Mouse (Mus musculus) intestine, postnatal 0 days (tissue): Measurements from ENCODE around the gene Bsnd. TPM values are rescaled to one million over a fixed set of nuclear protein-coding genes. Genes with fewer than 3 reads are reported as not detected.
A peak's percentile ranks its signal among the peaks of the same experiment; 100 is the strongest.

Experiments used
- ATAC-seq: fragments of 200-750 bp; cut with Nextera tagmentation; 2 replicates; pipeline ENCODE4 v1.8.0; 2017; ENCODE audit warnings: mild to moderate bottlenecking, moderate TSS enrichment, moderate library complexity
- H3K27ac ChIP-seq: fragments of 300-500 bp; sonication (generic); 2 replicates; pipeline ENCODE4 v1.5.1; 2014; ENCODE audit warnings: mild to moderate bottlenecking, low read depth, low read length, moderate library complexity
- H3K27me3 ChIP-seq: fragments of 300-500 bp; sonication (generic); replicated peaks from 2 replicates; pipeline ENCODE4 v1.6.1; 2014; ENCODE audit warnings: low read length, mixed read lengths; ENCODE audit not compliant: control insufficient read depth, insufficient read depth
- H3K36me3 ChIP-seq: fragments of 300-500 bp; sonication (generic); 2 replicates; pipeline ENCODE4 v1.6.1; 2014; ENCODE audit warnings: mild to moderate bottlenecking, moderate library complexity; ENCODE audit not compliant: control insufficient read depth, insufficient read depth
- H3K4me1 ChIP-seq: fragments of 300-500 bp; sonication (generic); replicated peaks from 2 replicates; pipeline ENCODE4 v1.6.1; 2014; ENCODE audit warnings: antibody characterized with exemption, low read length, mixed read lengths; ENCODE audit not compliant: control insufficient read depth, insufficient read depth
- H3K4me2 ChIP-seq: fragments of 300-500 bp; sonication (generic); replicated peaks from 2 replicates; pipeline ENCODE4 v1.6.1; 2014; ENCODE audit warnings: low read depth, mild to moderate bottlenecking, moderate library complexity
- H3K4me3 ChIP-seq: fragments of 300-500 bp; sonication (generic); 2 replicates; pipeline ENCODE4 v1.5.1; 2014; ENCODE audit warnings: low read depth, low read length
- H3K9ac ChIP-seq: fragments of 300-500 bp; sonication (generic); 2 replicates; pipeline ENCODE4 v1.6.1; 2014; ENCODE audit warnings: mild to moderate bottlenecking, low read depth, low read length
- H3K9me3 ChIP-seq: fragments of 300-500 bp; sonication (generic); 2 replicates; pipeline ENCODE4 v1.6.1; 2016; ENCODE audit warnings: mixed run types; ENCODE audit not compliant: control insufficient read depth
- CTCF ChIP-seq: sonication (generic); IDR thresholded peaks from 2 replicates; pipeline ENCODE4 v1.5.1; 2016; ENCODE audit warnings: low read depth, mild to moderate bottlenecking, control low read depth, antibody characterized with exemption, moderate library complexity
- WGBS: fragments of 180-500 bp; shearing (Covaris S2); extraction: QIAGEN DNeasy Blood & Tissue Kit; methylation state at CpG from one replicate; pipeline ENCODE4 v1.1.7; 2014; 5-methylcytosine and 5-hydroxymethylcytosine counted together
- polyA plus RNA-seq: library from polyadenylated mRNA; unstranded; fragments of >200 nt; fragmentation: Nextera tagmentation; extraction: Ambion mirVana; gene quantifications from 2 replicates; pipeline ENCODE4 v1.2.1, GENCODE M21; 2015

The Bsnd gene
- polyA plus RNA-seq, 1 experiment from 2014 or later = not detected

DNA sequence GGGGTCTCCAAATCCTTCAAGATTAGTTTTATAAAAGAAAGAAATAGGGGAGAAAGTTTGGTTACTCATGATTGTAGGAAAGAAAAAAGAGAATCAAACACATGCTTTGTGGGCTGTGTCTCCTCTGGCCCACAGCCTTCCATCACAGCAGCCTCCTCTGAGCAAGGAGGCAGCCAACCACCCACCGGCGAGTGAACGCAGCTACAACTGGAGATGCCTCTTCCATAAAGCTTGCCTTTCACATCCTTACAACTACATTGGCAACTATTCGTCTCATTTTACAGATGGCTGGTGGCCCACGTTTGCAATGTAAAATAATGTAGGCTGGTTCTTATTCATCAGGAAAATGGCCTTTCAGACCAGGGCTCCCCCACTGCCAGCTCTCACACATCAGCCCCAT is 54.9 kb downstream of the Bsnd start:
- Histone ChIP-seq H3K4me3 (no peak overlapping the region), H3K9me3 (no peaks in the 10 kb centered on the region), H3K9ac (no peak overlapping the region), H3K36me3 (peaks cover 72% of the 10 kb centered on the region), H3K27ac (no peak overlapping the region), H3K4me2 (no peak overlapping the region), H3K27me3 (no peaks in the 10 kb centered on the region), H3K4me1 (no peaks in the 10 kb centered on the region)
- TF ChIP-seq CTCF = no peak
- no peak for ATAC-seq
- 94% methylated on average over 5 of the region's 5 CpGs for WGBS

DNA sequence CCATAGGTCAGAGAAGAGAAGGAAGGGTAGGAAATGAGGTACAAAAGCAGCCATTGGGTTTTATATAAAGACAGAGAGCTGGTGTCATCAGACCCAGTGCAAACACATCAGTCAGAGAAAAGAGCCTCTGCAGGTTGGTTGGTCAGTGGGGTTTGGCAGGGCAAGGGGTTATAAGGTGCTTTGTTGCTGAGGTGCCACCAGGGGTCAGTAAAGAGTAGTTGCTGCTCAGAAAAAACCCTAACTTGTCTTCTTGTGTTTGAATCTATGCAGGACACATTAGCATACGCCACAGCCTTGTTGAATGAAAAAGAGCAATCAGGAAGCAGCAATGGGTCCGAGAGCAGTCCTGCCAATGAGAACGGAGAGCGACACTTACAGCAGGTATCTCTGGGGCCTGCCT is 55.6 kb downstream of the Bsnd start:
- TF ChIP-seq CTCF = peak; percentile 86
- Histone ChIP-seq H3K27me3 (no peaks in the 10 kb centered on the region), H3K4me1 (no peaks in the 10 kb centered on the region), H3K9ac (no peak overlapping the region), H3K9me3 (no peaks in the 10 kb centered on the region), H3K36me3 (peaks cover 72% of the 10 kb centered on the region), H3K4me2 (no peak overlapping the region), H3K27ac (no peak overlapping the region), H3K4me3 (no peak overlapping the region)
- WGBS = 59% methylated on average over 4 of the region's 4 CpGs
- ATAC-seq = no peak

DNA sequence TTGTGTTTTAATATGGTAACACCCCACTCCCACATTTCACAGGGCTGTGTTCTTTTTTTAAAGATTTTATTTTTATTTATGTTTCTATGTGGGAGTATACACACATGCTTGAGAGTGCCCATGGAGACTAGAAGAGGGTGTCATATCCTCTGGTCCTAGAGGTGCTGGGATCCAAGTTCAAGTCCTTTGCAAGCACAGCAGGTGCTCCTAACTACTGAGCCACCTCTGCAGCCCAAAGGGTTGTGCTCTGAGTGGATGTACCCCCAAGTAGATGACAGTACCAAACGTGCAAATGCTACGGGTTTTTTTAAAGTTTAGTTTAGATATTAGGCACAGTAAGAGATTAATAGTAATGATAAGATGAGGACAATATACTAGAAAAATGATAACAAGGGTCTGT is 56.7 kb downstream of the Bsnd start:
- WGBS = 71% methylated on average over 2 of the region's 2 CpGs
- no peak overlapping the region for H3K9ac ChIP-seq
- H3K4me2 ChIP-seq = no peak overlapping the region
- H3K27ac ChIP-seq = no peak overlapping the region
- peaks cover 73% of the 10 kb centered on the region for H3K36me3 ChIP-seq
- no peaks in the 10 kb centered on the region for H3K9me3 ChIP-seq
- no peaks in the 10 kb centered on the region for H3K27me3 ChIP-seq
- H3K4me3 ChIP-seq = no peak overlapping the region
- no peak for ATAC-seq
- TF ChIP-seq CTCF = no peak
- no peaks in the 10 kb centered on the region for H3K4me1 ChIP-seq

Other genes with a start within 250 kb of the Bsnd start
- 5.3 and 6.2 TPM in 2 replicates for gene Usp24, start 176.1 kb downstream of the Bsnd start, polyA plus RNA-seq
- gene Pcsk9, start 28.0 kb downstream of the Bsnd start, polyA plus RNA-seq = 16.8 and 21.2 TPM in 2 replicates
- 6.5 and 7.9 TPM in 2 replicates for gene Dhcr24, start 68.8 kb upstream of the Bsnd start, polyA plus RNA-seq
- not detected in 2 replicates for gene Lexm, start 125.0 kb upstream of the Bsnd start, polyA plus RNA-seq
- gene Ttc22, start 130.1 kb upstream of the Bsnd start, polyA plus RNA-seq = 61.9 and 66.4 TPM in 2 replicates
- 6.7 TPM in 2 replicates for gene Pars2, start 158.8 kb upstream of the Bsnd start, polyA plus RNA-seq
- gene Ttc4, start 186.7 kb upstream of the Bsnd start, polyA plus RNA-seq = 29.7 and 35.0 TPM in 2 replicates
- 0.33 TPM in 2 replicates for gene Mroh7, start 238.6 kb upstream of the Bsnd start, polyA plus RNA-seq
- 0.25 and 0.31 TPM in 2 replicates for gene Fam151a, start 241.6 kb upstream of the Bsnd start, polyA plus RNA-seq